Mouse (Mus musculus) forebrain, postnatal 0 days (tissue): ENCODE measurements at regions not wholly inside any gene's neighbourhood (a gene's known extent, or its start where the extent isn't known, plus 50 kb on each side); places are given as distances from the start of the nearest gene placed in this dataset.

Experiments used
- ATAC-seq: fragments of 200-750 bp; cut with Nextera tagmentation; 2 replicates; pipeline ENCODE4 v1.8.0; 2017; ENCODE audit warnings: mild to moderate bottlenecking, moderate library complexity
- DNase-seq: peaks from one replicate; pipeline ENCODE4 v3.0.0-alpha.2; 2015
- H3K27ac ChIP-seq: fragments of 300-500 bp; sonication (generic); 2 replicates; pipeline ENCODE4 v1.5.1; 2014; ENCODE audit warnings: low read depth, mild to moderate bottlenecking, antibody characterized with exemption, low read length, moderate library complexity, mixed read lengths
- H3K27me3 ChIP-seq: fragments of 300-500 bp; sonication (generic); 2 replicates; pipeline ENCODE4 v1.6.1; 2014; ENCODE audit warnings: mild to moderate bottlenecking, low read length, mixed read lengths; ENCODE audit not compliant: insufficient read depth
- H3K36me3 ChIP-seq: fragments of 300-500 bp; sonication (generic); 2 replicates; pipeline ENCODE4 v1.6.1; 2014; ENCODE audit warnings: mild to moderate bottlenecking, moderate library complexity; ENCODE audit not compliant: insufficient read depth
- H3K4me1 ChIP-seq: fragments of 300-500 bp; sonication (generic); 2 replicates; pipeline ENCODE4 v1.6.1; 2014; ENCODE audit warnings: antibody characterized with exemption; ENCODE audit not compliant: insufficient read depth
- H3K4me2 ChIP-seq: fragments of 300-500 bp; sonication (generic); 2 replicates; pipeline ENCODE4 v1.6.1; 2014; ENCODE audit warnings: low read depth, mild to moderate bottlenecking, moderate library complexity
- H3K4me3 ChIP-seq: fragments of 300-500 bp; sonication (generic); 2 replicates; pipeline ENCODE4 v1.5.1; 2014; ENCODE audit warnings: low read depth, low read length, mixed read lengths
- H3K9ac ChIP-seq: fragments of 300-500 bp; sonication (generic); 2 replicates; pipeline ENCODE4 v1.6.1; 2014; ENCODE audit warnings: mild to moderate bottlenecking
- H3K9me3 ChIP-seq: fragments of 300-500 bp; sonication (generic); 2 replicates; pipeline ENCODE4 v1.6.1; 2016; ENCODE audit warnings: low read length
- CTCF ChIP-seq: sonication (generic); IDR thresholded peaks from 2 replicates; pipeline ENCODE4 v1.5.1; 2016; ENCODE audit warnings: antibody characterized with exemption, control low read depth, low read depth
- WGBS: fragments of 180-500 bp; shearing (Covaris S2); extraction: QIAGEN DNeasy Blood & Tissue Kit; methylation state at CpG from one replicate; pipeline ENCODE4 v1.1.7; 2014; 5-methylcytosine and 5-hydroxymethylcytosine counted together

- Histone ChIP-seq H3K27ac (no peak overlapping the region), H3K4me1 (peaks cover 3% of the 10 kb centered on the region; the same call in 1 of the 2 replicates), H3K27me3 (no peaks in the 10 kb centered on the region), H3K36me3 (no peaks in the 10 kb centered on the region), H3K9ac (no peak overlapping the region), H3K4me2 (no peak overlapping the region), H3K4me3 (no peak overlapping the region), H3K9me3 (no peaks in the 10 kb centered on the region)
- WGBS, result 57% methylated on average over 8 of the region's 8 CpGs
- TF ChIP-seq CTCF, result no peak
- DNase-seq, result no peak
- ATAC-seq, result no peak
Observed at GRCm38 (mm10) chr3:65442946-65443345, 50.5 kb upstream of the Ssr3 start.

GRCm38 (mm10) chr3:65442269-65442668 is 49.8 kb upstream of the Ssr3 start:
- peaks cover 3% of the 10 kb centered on the region; the same call in 1 of the 2 replicates for H3K4me1 ChIP-seq
- no peak for TF ChIP-seq CTCF
- peak; percentile 50; the same call in 1 of the 2 replicates for ATAC-seq
- no peak for DNase-seq
- no peaks in the 10 kb centered on the region for H3K9me3 ChIP-seq
- H3K27me3 ChIP-seq, result no peaks in the 10 kb centered on the region
- no peak overlapping the region for H3K4me2 ChIP-seq
- no peak overlapping the region for H3K4me3 ChIP-seq
- no peak overlapping the region for H3K9ac ChIP-seq
- 55% methylated on average over 4 of the region's 4 CpGs for WGBS
- H3K36me3 ChIP-seq, result no peaks in the 10 kb centered on the region
- H3K27ac ChIP-seq, result peak overlapping the region; percentile 64
